Mouse (Mus musculus) C2C12 (cell line): ENCODE measurements around the gene Pcdh15. TPM values are rescaled to one million over a fixed set of nuclear protein-coding genes. Genes with fewer than 3 reads are reported as not detected.

ENCODE experiments used
- H3K27me3 ChIP-seq: one replicate; pipeline ENCODE4 v1.6.1; 2011; ENCODE audit not compliant: control insufficient read depth, insufficient read depth, insufficient read length
- H3K36me3 ChIP-seq: one replicate; pipeline ENCODE4 v1.6.1; 2011; ENCODE audit not compliant: control insufficient read depth, insufficient read depth
- H3K4me3 ChIP-seq: one replicate; pipeline ENCODE4 v1.5.1; 2011; ENCODE audit warnings: mild to moderate bottlenecking, control low read depth; ENCODE audit not compliant: poor library complexity, insufficient read depth, severe bottlenecking
- H3K79me2 ChIP-seq: one replicate; pipeline ENCODE4 v1.6.1; 2011; ENCODE audit not compliant: control insufficient read depth, insufficient read depth
- H3K79me3 ChIP-seq: one replicate; pipeline ENCODE4 v1.6.1; 2011; ENCODE audit warnings: low read depth, control low read depth
- H3ac ChIP-seq: one replicate; pipeline ENCODE3; 2011; ENCODE audit warnings: low read depth; ENCODE audit not compliant: control insufficient read depth, insufficient read length
- CEBPB ChIP-seq: IDR thresholded peaks from one replicate; pipeline ENCODE4 v1.6.1; 2011; ENCODE audit warnings: low read depth, mild to moderate bottlenecking, control low read depth, moderate library complexity
- CTCF ChIP-seq: IDR thresholded peaks from one replicate; pipeline ENCODE4 v1.5.1; 2011; ENCODE audit not compliant: control insufficient read depth, insufficient read depth, insufficient read length
- FOSL1 ChIP-seq: IDR thresholded peaks from one replicate; pipeline ENCODE4 v1.8.0; 2011; ENCODE audit warnings: mild to moderate bottlenecking, low read length; ENCODE audit not compliant: poor library complexity, insufficient read depth, severe bottlenecking
- MAX ChIP-seq: IDR thresholded peaks from one replicate; pipeline ENCODE4 v1.6.1; 2011; ENCODE audit warnings: mild to moderate bottlenecking, control low read depth
- MYOD1 ChIP-seq: IDR thresholded peaks from one replicate; pipeline ENCODE4 v1.6.1; 2011; ENCODE audit warnings: low read depth; ENCODE audit not compliant: control insufficient read depth, insufficient read length
- MYOG ChIP-seq: IDR thresholded peaks from one replicate; pipeline ENCODE4 v1.6.1; 2011; ENCODE audit not compliant: control insufficient read depth, insufficient read length; ENCODE audit errors: extremely low read depth
- USF1 ChIP-seq: IDR thresholded peaks from one replicate; pipeline ENCODE4 v1.6.1; 2011; ENCODE audit warnings: low read depth, mild to moderate bottlenecking, control low read depth, moderate library complexity
- polyA plus RNA-seq: library from polyadenylated mRNA; unstranded; fragments of >200 nt; fragmentation: generic; extraction: Trizol; gene quantifications from one replicate; pipeline ENCODE4 v1.2.1, GENCODE M21; 2012; ENCODE audit warnings: missing spikeins

Gene Pcdh15
- polyA plus RNA-seq, 1 experiment: 0.54 TPM

DNA sequence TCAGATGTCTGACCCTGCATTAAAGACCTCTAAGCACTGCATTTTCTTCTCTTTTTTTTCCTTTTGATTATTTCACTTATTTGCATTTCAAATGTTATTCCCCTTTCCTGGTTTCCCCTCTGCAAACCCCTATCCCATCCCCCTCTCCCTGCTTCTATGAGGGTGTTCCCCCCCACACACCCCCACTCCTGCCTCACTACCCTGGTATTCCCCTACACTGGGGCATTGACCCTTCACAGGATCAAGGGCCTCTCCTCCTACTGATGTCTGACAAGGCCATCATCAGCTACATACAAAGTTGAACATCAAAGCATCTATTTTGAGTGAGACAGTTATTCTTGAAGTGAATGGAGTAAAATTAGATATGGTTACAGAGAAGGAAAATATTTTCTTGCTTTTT lies 48.4 kb downstream of the Pcdh15 start:
- TF ChIP-seq CEBPB: no peak
- no peak for TF ChIP-seq MYOD1
- TF ChIP-seq MAX: no peak
- TF ChIP-seq MYOG: no peak
- no peak for TF ChIP-seq CTCF
- TF ChIP-seq FOSL1: no peak
- TF ChIP-seq USF1: no peak
- Histone ChIP-seq H3ac (no peak overlapping the region), H3K27me3 (no peaks in the 10 kb centered on the region), H3K4me3 (no peak overlapping the region), H3K79me3 (no peaks in the 10 kb centered on the region), H3K36me3 (no peaks in the 10 kb centered on the region), H3K79me2 (no peaks in the 10 kb centered on the region)

DNA sequence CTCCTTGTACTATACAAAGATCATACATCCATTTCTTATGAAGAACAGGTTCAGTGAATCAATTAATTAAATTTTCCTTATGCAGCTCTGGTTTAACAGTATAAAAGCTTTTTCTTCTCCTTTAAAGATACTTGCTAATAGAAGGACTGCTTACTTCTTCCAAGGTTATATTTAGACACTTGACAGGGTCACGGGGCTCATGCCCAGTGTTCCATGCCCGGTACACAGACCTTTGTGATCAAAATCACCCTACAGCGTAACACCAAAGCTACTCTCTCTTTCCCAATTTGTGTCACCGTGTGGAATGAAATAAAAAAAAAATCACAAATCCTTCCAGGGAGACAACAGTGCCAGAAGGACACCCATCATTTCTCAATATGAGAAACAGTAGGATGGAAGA lies 48.8 kb downstream of the Pcdh15 start:
- TF ChIP-seq MYOG: no peak
- no peak for TF ChIP-seq MAX
- TF ChIP-seq MYOD1: no peak
- no peak for TF ChIP-seq CEBPB
- TF ChIP-seq FOSL1: no peak
- no peak for TF ChIP-seq USF1
- no peak for TF ChIP-seq CTCF
- Histone ChIP-seq H3K4me3 (no peak overlapping the region), H3ac (no peak overlapping the region), H3K79me2 (no peaks in the 10 kb centered on the region), H3K36me3 (no peaks in the 10 kb centered on the region), H3K79me3 (no peaks in the 10 kb centered on the region), H3K27me3 (no peaks in the 10 kb centered on the region)

DNA sequence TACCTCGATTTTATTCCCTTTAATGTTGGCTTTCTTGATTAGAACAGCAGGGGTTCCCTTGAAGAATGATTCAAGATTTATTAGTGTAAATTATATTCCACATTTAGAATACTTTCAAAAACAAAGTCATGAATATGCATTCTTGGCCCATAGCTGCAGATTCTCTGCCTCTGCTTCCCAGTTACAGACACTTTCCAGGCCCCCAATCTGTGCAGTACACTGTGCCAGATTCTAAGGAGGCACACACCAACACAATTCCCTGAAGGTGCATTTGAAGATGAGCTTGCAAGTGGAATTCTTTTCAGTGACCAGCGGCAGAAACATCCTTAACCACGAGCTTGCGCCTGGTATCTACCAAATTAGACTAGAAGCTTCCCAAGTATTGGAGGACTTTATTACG lies 55.4 kb downstream of the Pcdh15 start:
- H3K79me3 ChIP-seq: no peaks in the 10 kb centered on the region
- H3K36me3 ChIP-seq: no peaks in the 10 kb centered on the region
- no peak for TF ChIP-seq USF1
- no peak for TF ChIP-seq CTCF
- no peak for TF ChIP-seq FOSL1
- no peak for TF ChIP-seq CEBPB
- no peak for TF ChIP-seq MYOD1
- TF ChIP-seq MYOG: no peak
- no peak for TF ChIP-seq MAX
- no peak overlapping the region for H3K4me3 ChIP-seq
- no peak overlapping the region for H3ac ChIP-seq
- no peaks in the 10 kb centered on the region for H3K79me2 ChIP-seq
- H3K27me3 ChIP-seq: no peaks in the 10 kb centered on the region

DNA sequence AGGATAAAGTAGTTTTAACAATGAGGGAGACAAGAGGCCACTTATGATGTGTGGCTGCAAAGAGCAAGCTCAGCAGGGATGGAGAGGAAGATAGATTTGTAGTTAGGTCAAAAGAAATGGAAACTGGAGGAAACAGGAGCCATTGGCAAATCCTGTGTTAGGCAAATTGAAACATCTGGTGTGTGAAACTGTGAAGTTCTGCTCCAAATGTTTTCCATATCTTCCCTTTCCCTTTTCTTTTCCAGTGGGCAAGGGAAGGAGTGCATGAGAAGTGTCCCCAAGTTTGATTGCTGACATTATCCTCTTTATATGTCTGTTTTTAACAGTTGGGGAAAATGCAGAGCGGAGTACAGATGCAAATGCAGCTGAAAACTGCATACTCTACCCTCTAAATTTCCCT lies 62.6 kb downstream of the Pcdh15 start:
- no peaks in the 10 kb centered on the region for H3K36me3 ChIP-seq
- H3K79me3 ChIP-seq: no peaks in the 10 kb centered on the region
- no peak overlapping the region for H3ac ChIP-seq
- no peaks in the 10 kb centered on the region for H3K27me3 ChIP-seq
- no peak overlapping the region for H3K4me3 ChIP-seq
- no peaks in the 10 kb centered on the region for H3K79me2 ChIP-seq
- TF ChIP-seq MYOD1: no peak
- TF ChIP-seq MAX: no peak
- TF ChIP-seq MYOG: no peak
- no peak for TF ChIP-seq FOSL1
- no peak for TF ChIP-seq CTCF
- no peak for TF ChIP-seq USF1
- no peak for TF ChIP-seq CEBPB

DNA sequence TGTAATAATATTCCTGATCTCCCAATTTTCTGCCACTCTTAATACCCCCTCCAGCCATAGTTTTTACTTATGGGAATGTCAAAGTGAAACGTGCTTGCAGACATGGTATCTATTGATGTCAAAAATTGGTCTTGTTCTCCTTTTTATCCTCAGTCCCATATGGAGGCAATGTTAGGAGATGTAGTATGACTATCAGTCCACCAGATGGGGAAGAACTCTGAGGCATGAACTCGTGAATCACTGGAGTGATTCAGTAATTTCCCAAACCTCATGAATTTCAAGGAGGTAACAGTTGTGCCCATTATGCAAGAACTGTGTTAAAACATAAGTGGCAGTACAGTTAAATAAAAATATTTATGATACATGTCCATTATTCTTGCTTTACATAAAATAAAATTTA lies 116.9 kb downstream of the Pcdh15 start:
- no peak overlapping the region for H3K4me3 ChIP-seq
- no peaks in the 10 kb centered on the region for H3K36me3 ChIP-seq
- no peaks in the 10 kb centered on the region for H3K79me3 ChIP-seq
- no peaks in the 10 kb centered on the region for H3K79me2 ChIP-seq
- no peaks in the 10 kb centered on the region for H3K27me3 ChIP-seq
- H3ac ChIP-seq: no peak overlapping the region
- no peak for TF ChIP-seq CTCF
- no peak for TF ChIP-seq MYOG

DNA sequence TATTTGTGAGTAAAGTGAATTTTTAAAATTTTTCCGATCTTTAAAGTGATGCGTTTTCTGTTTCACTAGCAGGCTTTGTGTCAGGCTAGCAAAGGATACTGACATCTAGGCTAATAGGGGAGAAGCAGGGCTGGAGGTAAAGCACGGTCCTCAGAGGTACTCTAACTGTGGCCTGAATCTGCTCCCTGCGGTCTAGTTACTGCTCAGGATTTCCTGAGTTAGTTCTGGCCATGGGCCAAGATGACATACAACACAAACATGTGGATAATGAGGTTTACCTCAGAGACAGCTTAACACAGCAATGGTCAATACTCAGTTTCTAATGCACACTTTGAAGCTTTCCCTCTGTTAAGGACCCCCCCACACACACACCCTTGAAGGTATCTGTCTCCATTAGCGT lies 143.2 kb downstream of the Pcdh15 start:
- Histone ChIP-seq H3K79me3 (no peaks in the 10 kb centered on the region), H3ac (no peak overlapping the region), H3K27me3 (no peaks in the 10 kb centered on the region), H3K4me3 (no peak overlapping the region), H3K79me2 (no peaks in the 10 kb centered on the region), H3K36me3 (no peaks in the 10 kb centered on the region)
- TF ChIP-seq FOSL1 (no peak), MYOD1 (no peak), MYOG (no peak), MAX (no peak), CEBPB (no peak), USF1 (no peak), CTCF (no peak)
